Mouse (Mus musculus): ENCODE measurements at regions not wholly inside any gene's neighbourhood (a gene's known extent, or its start where the extent isn't known, plus 50 kb on each side); places are given as distances from the start of the nearest gene placed in this dataset.

DNA sequence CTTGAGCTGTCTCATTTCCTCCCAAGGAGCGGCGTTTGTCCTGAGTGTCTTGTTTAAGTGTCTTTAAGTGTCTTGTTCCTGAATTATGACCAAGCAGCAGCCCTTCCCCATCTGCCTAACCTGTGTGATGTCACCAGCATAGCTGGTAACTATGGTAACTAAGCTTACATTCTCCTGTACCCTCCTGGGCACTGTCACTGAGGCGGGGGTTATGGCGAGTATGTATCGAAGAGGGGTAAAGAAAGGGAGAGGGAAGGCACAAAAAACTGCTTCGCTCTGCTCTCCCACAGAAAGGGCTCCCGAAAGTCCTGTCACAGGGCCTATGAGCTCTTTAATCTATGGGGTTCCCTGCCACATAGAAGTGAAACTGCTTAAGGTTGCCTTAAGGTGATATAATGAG is 89.6 kb downstream of the Ppp4r2 start:
- DNase-seq (ENCODE audit: low spot score in 2 of 2): no peak

GRCm38 (mm10) chr6:100923686-100924085 is 90.3 kb downstream of the Ppp4r2 start:
- DNase-seq (ENCODE audit: low spot score in 2 of 2): no peak

GRCm38 (mm10) chr6:100928791-100929758 is 95.7 kb downstream of the Ppp4r2 start:
- no peak for DNase-seq (ENCODE audit: low spot score in 2 of 2)

DNA sequence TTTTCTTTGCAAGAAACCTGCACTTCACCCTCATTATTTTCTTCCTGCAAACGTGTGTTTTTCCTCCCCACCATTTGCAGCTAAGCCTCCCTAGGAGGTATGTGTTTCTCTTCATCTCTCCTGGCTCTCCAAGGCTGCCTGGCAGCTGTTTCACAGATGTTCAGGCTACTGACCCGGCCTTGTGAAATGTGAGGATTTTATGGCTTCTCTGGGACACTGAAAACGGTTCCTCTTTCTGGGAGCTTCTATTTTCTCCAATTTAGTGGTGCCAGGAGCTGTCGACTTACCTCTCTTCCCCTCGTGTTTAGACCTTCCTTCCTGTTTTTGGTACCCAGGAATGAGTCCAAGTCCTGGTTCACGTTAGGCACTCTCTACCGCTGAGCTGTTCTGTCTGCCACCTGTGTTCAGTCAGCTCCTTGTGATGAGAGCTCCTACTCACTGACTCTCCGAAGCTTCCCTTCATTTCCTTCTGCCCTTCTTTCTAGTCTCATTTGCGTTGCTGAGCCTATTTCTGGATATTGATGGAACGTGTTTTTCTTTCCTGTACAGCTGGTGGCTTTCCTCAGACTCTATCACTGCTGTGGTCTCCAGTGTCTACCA is 96.4 kb downstream of the Ppp4r2 start:
- DNase-seq (ENCODE audit: low spot score in 2 of 2): no peak

DNA sequence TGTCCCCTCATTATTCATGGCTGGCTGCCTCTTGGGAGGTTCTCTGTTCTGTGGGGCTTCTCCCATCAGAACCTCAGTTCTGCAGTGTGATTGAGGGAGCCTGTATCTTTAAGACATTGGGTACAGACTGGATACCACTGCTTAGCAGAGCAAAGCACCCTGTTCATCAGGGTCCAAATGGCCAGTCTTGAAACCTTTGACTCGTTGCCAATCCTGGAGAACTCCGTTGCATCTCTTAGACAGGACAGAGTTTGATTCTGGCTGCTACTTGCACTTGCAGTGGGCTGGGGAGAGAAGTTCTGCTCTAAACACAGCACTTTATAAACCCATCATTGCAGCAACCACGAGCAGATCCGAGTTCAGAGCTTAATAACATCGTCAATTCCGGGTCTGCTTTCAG is 97.3 kb downstream of the Ppp4r2 start:
- no peak for DNase-seq (ENCODE audit: low spot score in 2 of 2)

DNA sequence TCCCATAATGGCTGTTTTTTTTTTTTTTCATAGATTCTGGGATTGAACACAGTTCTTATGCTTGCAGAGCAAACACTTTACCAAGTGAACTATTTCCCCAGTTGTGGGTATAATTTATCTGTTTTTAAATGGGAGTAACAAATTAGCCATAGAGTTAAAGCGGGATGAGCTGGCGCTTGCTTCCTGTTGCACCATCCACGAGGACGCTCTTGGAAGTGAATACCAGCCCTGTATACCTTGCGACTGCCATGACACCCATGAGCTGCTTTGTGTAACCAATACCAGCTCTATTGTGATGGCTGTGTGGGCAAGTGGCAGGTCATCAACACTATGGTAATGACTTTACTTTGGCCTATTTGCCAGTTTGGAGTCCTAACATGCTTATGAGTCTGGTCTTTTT is 101.0 kb downstream of the Ppp4r2 start:
- DNase-seq (ENCODE audit: low spot score in 2 of 2): no peak

- no peak for DNase-seq (ENCODE audit: low spot score in 2 of 2)
These were observed 104.4 kb downstream of the Ppp4r2 start for GRCm38 (mm10) chr6:100937802-100938201.

DNA sequence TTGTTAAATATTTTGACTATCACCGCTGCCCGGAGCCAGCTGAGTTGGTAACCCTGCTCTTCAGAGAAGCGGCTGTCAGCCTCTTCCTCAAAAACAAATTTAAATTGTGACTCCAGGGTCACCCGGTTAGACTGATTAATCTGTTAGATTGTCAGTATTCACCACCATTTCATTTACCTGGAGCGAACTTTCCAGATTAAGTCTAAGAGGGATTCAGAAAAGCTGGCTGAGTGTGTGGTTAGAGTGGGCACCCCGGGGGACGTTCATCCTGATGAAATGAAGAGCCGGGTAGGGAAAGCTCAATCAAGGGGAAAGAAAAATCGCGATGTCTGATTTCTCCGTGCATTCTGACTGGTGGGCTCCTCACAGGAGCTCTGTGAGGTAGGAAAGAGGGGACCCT is 105.0 kb downstream of the Ppp4r2 start:
- no peak for DNase-seq (ENCODE audit: low spot score in 2 of 2)

- no peak for DNase-seq (ENCODE audit: low spot score in 2 of 2)
These were observed 105.6 kb downstream of the Ppp4r2 start for GRCm38 (mm10) chr6:100939042-100939441.

GRCm38 (mm10) chr6:100939766-100940165 is 106.3 kb downstream of the Ppp4r2 start:
- DNase-seq (ENCODE audit: low spot score in 2 of 2): no peak

DNA sequence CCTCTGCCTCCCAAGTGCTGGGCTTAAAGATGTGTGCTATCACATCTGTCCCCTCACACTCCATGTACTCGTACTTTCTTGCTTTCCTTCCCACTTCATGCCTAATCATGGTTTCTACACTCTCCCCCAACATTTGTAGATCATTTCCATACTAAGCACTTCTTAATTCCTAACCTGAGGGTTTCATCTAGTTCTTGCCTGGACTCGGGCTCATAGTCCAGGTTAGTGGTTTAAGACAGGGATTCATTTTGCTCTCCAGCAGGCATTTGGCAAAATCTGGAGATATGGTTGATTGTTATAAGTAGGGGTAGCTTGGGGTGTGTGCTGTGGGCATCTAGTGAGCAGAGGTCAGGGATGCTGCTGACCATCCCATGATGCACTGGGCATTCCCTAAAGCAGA is 108.3 kb downstream of the Ppp4r2 start:
- no peak for DNase-seq (ENCODE audit: low spot score in 2 of 2)

- DNase-seq (ENCODE audit: low spot score in 2 of 2): no peak
These were observed 109.5 kb downstream of the Ppp4r2 start for GRCm38 (mm10) chr6:100942956-100943355.

- DNase-seq (ENCODE audit: low spot score in 2 of 2): no peak
These were observed 112.4 kb downstream of the Ppp4r2 start for GRCm38 (mm10) chr6:100945796-100946195.

DNA sequence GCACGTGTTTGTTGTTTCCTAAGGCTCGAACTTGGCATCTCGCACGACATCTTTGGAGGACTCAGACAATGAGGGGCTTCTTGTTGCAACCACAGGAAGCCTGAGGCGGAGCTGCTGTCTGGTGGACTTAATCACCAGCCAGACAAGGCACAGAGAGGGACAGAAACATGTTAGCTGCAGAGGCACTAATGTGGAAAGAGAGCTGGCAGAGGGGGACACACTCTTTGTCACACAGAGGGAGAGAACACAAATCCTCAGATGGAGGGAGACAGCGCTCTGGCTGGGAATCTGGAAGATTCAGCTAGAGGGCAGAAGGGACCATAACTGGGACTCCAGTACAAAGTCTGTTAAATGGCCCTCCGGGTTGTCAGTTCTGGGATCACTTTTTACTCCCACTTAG is 114.9 kb downstream of the Ppp4r2 start:
- DNase-seq (ENCODE audit: low spot score in 2 of 2): no peak

GRCm38 (mm10) chr6:100951646-100952045 is 118.2 kb downstream of the Ppp4r2 start:
- DNase-seq (ENCODE audit: low spot score in 2 of 2): no peak

- DNase-seq (ENCODE audit: low spot score in 2 of 2): no peak
These were observed 119.0 kb downstream of the Ppp4r2 start for GRCm38 (mm10) chr6:100952470-100952869.

DNA sequence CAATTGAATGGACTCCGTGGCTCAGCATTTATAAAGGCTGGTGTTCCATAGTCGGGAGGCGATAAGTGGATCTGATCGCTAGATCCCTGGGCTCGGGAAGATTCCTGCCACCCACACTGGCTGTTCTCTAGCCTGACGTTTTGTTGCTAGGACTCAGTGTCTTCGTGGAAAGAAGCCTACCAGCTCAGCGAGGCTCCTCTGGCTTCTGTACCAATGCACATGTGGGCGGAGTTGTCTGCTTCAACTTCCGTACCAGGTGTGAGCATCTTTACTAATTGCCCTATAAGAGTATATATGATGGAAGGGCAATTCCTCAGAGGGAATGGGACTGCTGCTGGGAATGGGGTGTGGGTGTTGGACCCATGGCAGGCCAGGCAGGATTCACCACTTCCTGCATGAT is 121.1 kb downstream of the Ppp4r2 start:
- DNase-seq (ENCODE audit: low spot score in 2 of 2): no peak

GRCm38 (mm10) chr6:100966481-100966880 is 133.1 kb downstream of the Ppp4r2 start:
- no peak for DNase-seq (ENCODE audit: low spot score in 2 of 2)

GRCm38 (mm10) chr6:100968080-100968856 is 134.8 kb downstream of the Ppp4r2 start:
- DNase-seq (ENCODE audit: low spot score in 2 of 2): no peak

DNA sequence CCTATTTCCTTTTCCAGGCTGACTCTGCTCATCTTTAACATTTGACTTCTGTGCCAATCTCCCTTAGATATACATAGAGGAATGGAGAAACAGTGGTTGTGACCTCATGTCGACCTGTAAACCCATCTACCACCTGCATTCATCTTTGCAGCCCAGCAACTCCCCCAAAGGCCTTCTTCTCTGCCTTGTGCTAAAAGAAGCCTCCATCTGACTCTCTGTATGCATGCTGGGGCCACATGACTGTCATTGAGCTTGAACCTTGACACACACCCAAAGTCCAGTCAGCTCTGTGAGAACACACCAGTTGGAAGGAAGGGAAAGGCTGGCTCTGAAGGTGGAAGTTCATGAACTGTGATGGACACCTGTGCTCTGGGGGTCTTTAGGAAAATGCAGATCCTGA is 135.5 kb downstream of the Ppp4r2 start:
- DNase-seq (ENCODE audit: low spot score in 2 of 2): no peak

DNA sequence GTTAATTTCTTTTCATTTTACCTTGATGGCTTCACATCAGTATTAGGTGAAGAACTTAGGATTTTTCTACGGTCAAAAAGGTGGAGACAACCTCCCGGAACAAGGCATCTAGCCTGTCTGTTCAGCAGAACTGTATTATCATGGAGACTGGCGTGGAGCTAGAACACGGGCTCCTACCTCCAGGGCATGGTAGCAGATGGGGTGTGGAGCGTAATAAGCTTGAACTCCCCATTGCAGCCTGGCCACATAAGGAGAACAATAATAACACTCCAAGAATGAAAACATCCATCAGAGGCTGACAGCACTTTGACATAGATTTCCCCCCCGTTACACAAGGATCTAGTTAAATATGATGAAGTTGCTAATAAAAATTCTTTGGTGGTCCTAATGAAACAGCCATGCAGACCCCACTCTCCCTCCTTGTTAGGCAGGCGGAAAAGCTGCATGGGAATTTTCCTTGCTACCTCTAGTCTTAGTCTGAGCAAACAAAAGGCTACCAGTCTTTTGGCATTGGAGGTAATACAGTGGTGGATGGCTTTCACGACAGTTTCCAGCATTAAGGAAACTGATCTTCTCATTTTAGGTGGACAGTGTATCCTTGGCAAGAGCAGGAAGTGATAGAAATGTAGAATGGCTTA is 137.5 kb downstream of the Ppp4r2 start:
- DNase-seq (ENCODE audit: low spot score in 2 of 2): no peak

All from layer of hippocampus, postnatal 10 days (tissue).